Mouse (Mus musculus): ENCODE data around the gene Pacrg.

DNA sequence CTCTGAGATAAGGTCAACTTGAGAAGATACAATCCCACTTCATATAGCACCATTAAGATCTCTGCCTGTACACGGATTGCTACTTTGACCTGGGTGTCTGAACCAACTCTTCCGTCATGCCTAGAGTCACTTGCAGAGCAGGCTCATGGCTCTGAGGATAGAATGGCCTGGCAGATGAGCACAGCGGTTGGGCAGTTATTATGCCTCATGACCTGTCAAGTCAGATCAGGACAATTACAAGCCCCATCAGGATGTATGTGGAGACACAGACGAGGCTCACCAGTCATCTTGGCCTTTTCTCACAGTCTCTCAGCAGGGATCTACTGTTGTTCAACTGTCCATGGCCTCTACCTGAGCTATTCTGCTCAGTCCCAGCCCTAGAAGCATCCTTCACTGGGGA lies 424.0 kb downstream of the Pacrg start:
- no peak for TF ChIP-seq USF1 (IDR thresholded peaks at IDR 0.05; ENCODE audit: low read depth)
- TF ChIP-seq CTCF (IDR thresholded peaks at IDR 0.05; ENCODE audit: control insufficient read depth, insufficient read depth, insufficient read length) = no peak
- TF ChIP-seq MYOG (IDR thresholded peaks at IDR 0.05; ENCODE audit: control insufficient read depth, extremely low read depth, insufficient read length) = no peak
- no peak for TF ChIP-seq CEBPB (IDR thresholded peaks at IDR 0.05; ENCODE audit: low read depth)
